Mouse (Mus musculus) thymus, postnatal 0 days (tissue): ENCODE data around the gene Ear2. TPM values are rescaled to one million over a fixed set of nuclear protein-coding genes. Genes with fewer than 3 reads are reported as not detected.
"Not testable (repeated sequence)": the region's sequence is repeated elsewhere in the genome, so short reads cannot be mapped to it uniquely, and the experiment has no call there.

ENCODE experiments used
- DNase-seq: peaks from one replicate; pipeline ENCODE4 v3.0.0-alpha.2; 2015; ENCODE audit warnings: low spot score
- polyA plus RNA-seq: library from polyadenylated mRNA; unstranded; fragments of >200 nt; fragmentation: Nextera tagmentation; extraction: Ambion mirVana; gene quantifications from 2 replicates; pipeline ENCODE4 v1.2.1, GENCODE M21; 2015

Ear2 gene
- polyA plus RNA-seq = 11.0 and 12.1 TPM in 2 replicates

DNA sequence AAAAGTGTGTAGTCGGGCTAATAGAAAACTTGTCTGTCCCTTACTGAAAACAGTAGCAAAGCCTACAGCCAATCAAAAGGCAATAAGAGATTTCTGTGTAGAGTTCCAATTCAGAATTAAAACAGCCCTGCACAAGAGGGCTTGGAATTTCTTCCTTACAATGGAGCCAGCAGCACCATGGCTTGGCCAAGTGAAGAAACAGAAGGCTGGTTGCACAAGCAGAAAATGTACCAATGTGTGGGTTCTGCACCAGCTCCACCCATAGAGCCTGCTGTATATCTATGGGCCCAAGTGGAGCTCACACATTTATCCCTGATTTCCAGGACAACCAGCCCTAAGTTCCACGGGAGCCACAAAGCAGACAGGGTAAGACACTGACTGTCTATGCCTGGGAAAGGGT, at the start of gene Ear2:
TSS of gene Ear2 (plus strand) at position 301 of the 400 bp plus-strand sequence.
- not testable (repeated sequence) for DNase-seq

DNA sequence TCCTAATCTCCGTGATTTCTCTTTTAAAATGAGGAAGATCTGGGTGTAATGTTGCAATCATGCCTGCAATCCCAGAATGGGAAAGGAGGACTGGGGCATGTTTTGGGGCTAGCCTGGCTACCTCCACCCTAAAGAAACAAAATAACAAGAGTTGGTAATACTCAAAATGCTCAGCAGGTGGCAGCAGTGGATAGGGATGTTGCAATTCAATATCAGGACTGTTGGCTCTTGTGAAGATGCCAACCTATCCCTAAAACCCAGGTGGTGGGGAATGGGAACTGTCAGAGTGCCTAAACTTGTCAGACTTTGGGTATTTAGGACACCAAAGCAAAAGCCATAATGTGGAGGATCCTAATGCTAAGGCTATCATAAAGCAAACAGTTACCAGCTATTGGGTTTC, 34.6 kb upstream of the Ear2 start:
- DNase-seq = not testable (repeated sequence)

DNA sequence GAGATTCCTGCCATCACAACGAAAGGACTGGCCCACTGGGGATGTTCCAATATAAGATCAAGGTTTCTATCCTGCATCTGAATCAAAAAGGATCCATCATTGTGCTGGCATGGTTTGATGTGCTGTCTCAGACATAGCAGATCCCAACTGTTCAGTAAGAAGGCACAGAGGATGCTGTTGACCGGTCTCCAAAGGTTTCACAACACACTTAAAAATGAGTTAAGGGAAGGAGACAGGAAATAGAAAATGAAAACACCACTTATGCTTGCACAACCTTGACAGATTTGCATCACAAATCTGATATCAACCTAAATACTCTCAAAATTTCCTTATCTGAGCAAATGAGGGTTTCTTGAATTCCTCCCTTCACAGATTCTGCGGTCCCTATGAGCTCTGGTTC, 31.9 kb upstream of the Ear2 start:
- not testable (repeated sequence) for DNase-seq

DNA sequence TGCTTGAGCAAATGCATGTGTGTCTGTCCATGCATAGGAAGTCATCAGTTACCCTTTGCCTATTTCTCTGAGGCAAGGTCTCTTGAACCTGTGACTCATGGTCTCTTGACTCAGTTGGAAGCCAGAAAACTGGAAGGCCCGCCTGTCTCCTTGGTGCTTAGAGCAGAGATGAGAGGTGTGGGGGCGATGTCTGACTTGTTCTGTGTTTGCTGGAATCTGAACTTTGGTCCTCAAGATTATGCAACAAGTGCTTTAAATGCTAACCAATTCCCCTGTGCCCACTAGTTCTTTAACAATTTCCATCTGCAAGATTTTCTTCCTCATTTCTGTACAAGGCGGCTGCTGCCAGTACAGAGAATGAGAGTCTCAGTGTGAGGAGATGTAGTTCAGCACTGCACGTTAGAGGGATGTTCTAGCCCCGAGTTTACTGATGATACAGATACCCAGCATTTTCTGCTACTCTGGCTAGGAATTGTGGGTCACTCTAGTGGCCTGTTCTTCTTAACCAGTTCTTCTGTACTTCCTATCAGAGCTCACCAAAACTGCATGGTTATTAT, 24.6 kb upstream of the Ear2 start:
- DNase-seq = not testable (repeated sequence)

DNA sequence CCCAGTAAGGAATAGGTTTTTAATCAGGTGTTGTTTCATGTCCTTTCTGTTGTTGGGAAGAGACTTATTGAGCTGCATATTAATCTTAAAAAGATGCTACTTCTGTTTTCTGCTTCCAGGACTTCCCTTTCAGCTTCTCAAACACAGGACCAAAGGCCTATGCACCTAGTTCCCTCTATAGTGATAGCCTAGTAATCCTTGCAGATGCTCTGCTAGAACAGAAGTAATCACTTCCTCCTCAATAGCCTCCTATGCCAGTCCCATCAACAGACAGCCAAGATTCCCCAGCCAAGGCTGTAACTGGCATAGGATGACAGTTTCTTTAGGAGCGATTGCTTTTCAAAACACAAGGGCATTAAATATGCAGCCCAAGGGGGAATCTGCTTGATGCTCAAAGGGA, 15.9 kb upstream of the Ear2 start:
- DNase-seq = not testable (repeated sequence)

DNA sequence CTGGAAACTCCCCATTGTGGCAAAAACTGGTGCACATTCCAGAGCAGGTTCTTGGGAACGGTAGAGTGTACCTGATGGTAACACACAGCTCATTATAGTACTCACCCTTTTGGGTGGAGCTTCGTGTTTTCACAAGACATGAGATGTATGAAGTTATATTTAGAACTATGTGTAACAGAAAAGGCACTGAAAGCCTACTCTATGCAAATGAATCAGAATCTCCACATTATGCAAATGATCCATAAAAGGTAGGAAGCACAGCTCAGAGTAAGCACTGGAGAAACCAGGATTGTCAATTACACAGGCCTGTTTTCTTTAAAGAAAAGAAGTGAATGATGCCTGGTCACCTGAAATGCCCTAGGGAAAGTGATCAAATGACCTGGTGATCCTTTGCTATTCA, 14.9 kb upstream of the Ear2 start:
- not testable (repeated sequence) for DNase-seq

DNA sequence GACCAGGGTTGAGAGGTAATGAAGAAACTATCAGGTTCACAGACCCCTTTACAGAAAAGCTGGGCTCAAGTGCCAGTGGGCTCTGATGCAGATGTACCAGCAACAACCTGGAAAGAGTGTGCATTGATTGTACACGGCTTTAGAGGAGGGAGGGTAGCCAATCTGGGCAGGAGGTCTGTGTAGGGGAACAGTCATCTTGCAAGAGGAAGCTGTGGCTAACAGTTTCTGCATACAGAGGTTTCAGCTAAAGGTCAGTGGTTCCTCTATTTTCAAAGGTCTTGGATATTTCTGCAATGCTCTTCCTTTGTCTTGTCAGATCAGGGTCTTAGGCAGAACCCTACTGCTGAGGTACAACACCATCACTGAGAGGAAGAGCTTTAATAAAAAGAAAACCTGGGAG, 10.9 kb upstream of the Ear2 start:
- DNase-seq = not testable (repeated sequence)

DNA sequence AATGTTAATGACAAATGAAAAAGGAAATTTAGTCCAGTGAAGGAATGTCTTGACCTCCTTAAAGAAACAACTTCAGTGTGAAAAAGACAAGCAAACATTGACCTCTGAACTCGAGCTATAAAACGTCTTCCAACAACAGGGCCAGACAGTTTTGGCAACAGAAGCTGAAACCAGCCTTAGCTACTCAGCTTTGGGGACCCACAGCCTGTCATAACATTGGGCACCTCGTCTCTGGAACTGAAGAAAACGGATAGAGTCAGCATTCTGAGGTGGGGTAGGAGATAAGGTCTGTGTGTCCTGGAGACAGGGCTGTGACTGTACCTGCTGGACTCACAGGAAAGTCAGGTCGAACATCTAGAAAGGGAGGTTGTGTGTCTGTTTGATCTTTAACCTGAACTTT, 8.0 kb upstream of the Ear2 start:
- DNase-seq = not testable (repeated sequence)

DNA sequence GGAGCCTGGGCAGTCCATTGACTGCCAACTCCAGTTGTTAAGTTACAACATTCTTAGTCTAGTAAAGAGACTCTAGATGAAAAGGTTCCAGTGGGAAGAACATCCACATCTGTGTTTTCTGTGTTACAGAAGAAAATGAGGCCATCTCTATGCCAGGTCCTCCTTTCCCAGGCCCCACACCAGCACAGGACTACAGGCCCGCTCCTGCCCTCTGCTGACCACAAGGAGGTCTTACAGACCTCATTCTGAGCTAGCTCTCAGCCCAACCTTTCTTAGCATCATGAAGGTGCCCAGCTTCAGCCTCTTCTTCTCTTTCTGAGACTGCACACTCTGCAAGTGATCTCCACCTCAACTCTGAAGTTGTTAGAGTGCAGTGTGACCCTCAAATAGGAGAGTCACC, 2.4 kb upstream of the Ear2 start:
- DNase-seq = not testable (repeated sequence)

DNA sequence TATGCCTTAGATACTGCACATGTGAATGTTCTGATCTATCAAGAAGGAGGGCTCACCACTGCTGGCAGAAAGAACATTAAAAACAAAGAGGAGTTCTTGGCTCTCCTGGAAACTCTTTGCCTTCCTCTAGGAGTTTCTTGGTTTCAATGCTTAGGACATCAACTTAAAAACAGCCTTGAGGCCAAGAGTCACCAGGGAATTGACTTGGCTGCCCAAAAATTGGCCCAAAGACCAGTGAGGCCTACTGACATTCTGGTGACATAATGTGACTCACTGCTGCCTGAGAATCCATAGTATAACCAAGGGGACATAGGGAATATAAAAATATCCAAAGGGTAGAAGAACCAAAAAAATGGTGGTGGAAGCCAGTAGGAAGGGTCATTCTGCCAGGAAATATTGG, 8.5 kb downstream of the Ear2 start:
- DNase-seq = no peak

DNA sequence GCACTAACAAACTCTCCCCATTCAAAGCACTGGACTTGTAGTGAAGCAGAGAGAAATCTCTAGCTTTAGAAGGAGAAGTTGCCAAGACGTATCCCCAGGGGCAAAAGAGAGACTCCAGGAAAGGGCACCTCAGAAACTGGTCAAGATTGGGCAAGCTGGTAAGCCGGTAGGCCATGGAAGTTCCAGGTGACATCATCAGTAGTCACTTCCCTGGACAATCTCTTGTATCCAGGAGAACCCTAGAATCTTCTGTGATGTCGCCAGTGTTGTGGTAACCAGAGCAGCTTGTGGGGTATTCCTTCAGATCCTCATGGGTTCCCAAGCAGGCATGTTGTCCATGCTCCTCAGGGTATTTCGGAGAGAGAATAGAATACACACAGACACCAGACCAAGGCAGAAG, 21.1 kb downstream of the Ear2 start, which contains the start of gene Gm3327:
TSS of gene Gm3327 (plus strand) at position 301 of the 400 bp plus-strand sequence.
- DNase-seq = not testable (repeated sequence)

Other genes starting within 250 kb of the Ear2 start
- 0.87 and 1.4 TPM in 2 replicates for gene Ear1, start 227.1 kb upstream of the Ear2 start, polyA plus RNA-seq
- not detected in 2 replicates for gene Ear10, start 179.1 kb upstream of the Ear2 start, polyA plus RNA-seq
- gene Gm8113, start 177.3 kb upstream of the Ear2 start, polyA plus RNA-seq = 6.5 and 6.6 TPM in 2 replicates
- gene Ang5, start 145.6 kb upstream of the Ear2 start, polyA plus RNA-seq = not detected in 2 replicates
- not detected in 2 replicates for gene Ang6, start 100.4 kb upstream of the Ear2 start, polyA plus RNA-seq
- not detected in 2 replicates for gene Gm3327, start 21.2 kb downstream of the Ear2 start, polyA plus RNA-seq
- gene Gm8212, start 95.0 kb downstream of the Ear2 start, polyA plus RNA-seq = not detected in 2 replicates
- gene 4930503E14Rik, start 110.6 kb downstream of the Ear2 start, polyA plus RNA-seq = not detected in 2 replicates
- gene Gm8220, start 182.9 kb downstream of the Ear2 start, polyA plus RNA-seq = not detected in 2 replicates
- 0.09 and 0.36 TPM in 2 replicates for gene Gm5930, start 235.9 kb downstream of the Ear2 start, polyA plus RNA-seq